8 mouse cellular contexts compared by ENCODE assay signal in the genomic region with DNA sequence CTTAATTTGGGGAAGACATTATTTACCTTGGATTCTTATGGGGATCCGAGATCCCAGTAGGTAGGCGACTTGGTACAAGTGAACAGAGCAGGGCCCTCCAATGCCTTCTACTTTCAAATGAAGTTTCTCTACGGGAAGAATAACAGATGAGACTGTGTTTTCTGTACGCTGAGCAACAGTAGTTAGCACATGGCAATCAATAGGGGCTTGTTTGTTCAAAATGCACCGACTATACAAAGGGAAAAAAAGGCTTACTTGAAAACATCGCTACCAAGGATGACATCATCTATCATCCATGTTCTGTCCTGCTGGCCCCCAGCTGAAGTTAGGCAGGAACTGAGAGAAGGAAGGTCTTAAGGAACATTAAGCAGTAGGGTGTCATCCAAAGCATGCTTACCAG. TPM values are rescaled to one million over a fixed set of nuclear protein-coding genes. Genes with fewer than 3 reads are reported as not detected.
DNase-seq lines count a peak whose midpoint lies in the region; ATAC-seq and TF ChIP-seq lines count a peak whose summit lies in the region.

Selenop (plus strand) TSS at position 301 of the 400 bp plus-strand sequence.

- TF ChIP-seq POLR2A in cerebellum, adult 2 months (IDR thresholded peaks at IDR 0.05; ENCODE audit: borderline replicate concordance, insufficient read depth, low read length), result no peak

- no peak within 1 kb of the TSS for H3K4me2 ChIP-seq in hindbrain, embryonic 16.5 days (ENCODE audit: low read length)
- H3K4me2 ChIP-seq in liver, postnatal 0 days (ENCODE audit: low read depth, low read length), result peak within 1 kb of the TSS; percentile 50

- H3K4me3 ChIP-seq in cerebellum, adult 2 months (replicated peaks; ENCODE audit: insufficient read depth, low read depth, low read length), result no peak within 1 kb of the TSS
- H3K4me3 ChIP-seq in hindbrain, embryonic 16.5 days (ENCODE audit: low read length), result no peak within 1 kb of the TSS
- H3K4me3 ChIP-seq in liver, postnatal 0 days (ENCODE audit: low read depth, low read length), result no peak within 1 kb of the TSS

- H3K36me3 ChIP-seq in hindbrain, embryonic 16.5 days (ENCODE audit: control insufficient read depth, insufficient read depth, low read length), result no peaks in the 10 kb centered on the region
- H3K36me3 ChIP-seq in liver, postnatal 0 days (replicated peaks; ENCODE audit: insufficient read depth, low read length), result no peaks in the 10 kb centered on the region

- no peak for ATAC-seq in hindbrain, embryonic 16.5 days
- ATAC-seq in liver, postnatal 0 days, result peak; percentile 24; the same call in 1 of the 2 replicates

- no peak for TF ChIP-seq EP300 in liver, postnatal 0 days (IDR thresholded peaks at IDR 0.05; ENCODE audit: low read depth)

- H3K4me1 ChIP-seq in cerebellum, adult 2 months (ENCODE audit: control insufficient read depth, insufficient read depth, low read length), result no peaks in the 10 kb centered on the region
- no peaks in the 10 kb centered on the region; the same call in 1 of the 2 replicates for H3K4me1 ChIP-seq in hindbrain, embryonic 16.5 days (ENCODE audit: control insufficient read depth, insufficient read depth, low read depth, low read length)
- H3K4me1 ChIP-seq in liver, postnatal 0 days (ENCODE audit: insufficient read depth), result peaks cover 20% of the 10 kb centered on the region

- no peak for DNase-seq in cerebellum, adult 2 months
- no peak for DNase-seq in cerebellum, postnatal 10 days
- DNase-seq in adrenal gland, postnatal 25 days, result no peak
- no peak for DNase-seq in gastrocnemius, postnatal 10 days
- DNase-seq in liver, postnatal 0 days, result no peak
- no peak for DNase-seq in c-Kit-positive CD71-positive TER-119-positive erythroid progenitor cells, embryonic 14.5 days (ENCODE audit: low spot score)
- no peak for DNase-seq in MN1 (ENCODE audit: low spot score)

- H3K27ac ChIP-seq in cerebellum, adult 2 months (ENCODE audit: insufficient read depth, low read length), result no peak within 1 kb of the TSS
- H3K27ac ChIP-seq in hindbrain, embryonic 16.5 days (ENCODE audit: low read depth, low read length), result no peak within 1 kb of the TSS
- H3K27ac ChIP-seq in liver, postnatal 0 days (ENCODE audit: low read depth), result peak within 1 kb of the TSS; percentile 84

- no peak for TF ChIP-seq CTCF in cerebellum, adult 2 months (IDR thresholded peaks at IDR 0.05; ENCODE audit: borderline replicate concordance, insufficient read depth, low read depth, low read length)
- TF ChIP-seq CTCF in liver, postnatal 0 days (IDR thresholded peaks at IDR 0.05; ENCODE audit: low read depth), result no peak

- H3K9me3 ChIP-seq in hindbrain, embryonic 16.5 days (ENCODE audit: control insufficient read depth, low read length), result no peaks in the 10 kb centered on the region
- H3K9me3 ChIP-seq in liver, postnatal 0 days (ENCODE audit: low read length), result no peaks in the 10 kb centered on the region

- no peak within 1 kb of the TSS for H3K9ac ChIP-seq in hindbrain, embryonic 16.5 days (ENCODE audit: low read depth, low read length)
- H3K9ac ChIP-seq in liver, postnatal 0 days (replicated peaks), result no peak within 1 kb of the TSS

- WGBS in cerebellum, adult 2 months, result 85% methylated on average over 6 of the region's 6 CpGs
- 79% methylated on average over 6 of the region's 6 CpGs for WGBS in hindbrain, embryonic 16.5 days
- 58% methylated on average over 6 of the region's 6 CpGs for whole genome bisulfite sequencing in liver, postnatal 0 days (ENCODE audit: insufficient replicate concordance)

- H3K27me3 ChIP-seq in cerebellum, adult 2 months (ENCODE audit: control insufficient read depth, insufficient read depth, low read length), result no peaks in the 10 kb centered on the region
- no peaks in the 10 kb centered on the region for H3K27me3 ChIP-seq in hindbrain, embryonic 16.5 days (replicated peaks; ENCODE audit: control insufficient read depth, insufficient read depth, low read length)
- no peaks in the 10 kb centered on the region for H3K27me3 ChIP-seq in liver, postnatal 0 days (ENCODE audit: insufficient read depth, low read length)

RNA-seq across cellular contexts. Expression of gene Selenop, which starts in this region (rescaled TPM):
- polyA plus RNA-seq in cerebellum, adult 2 months (2012; rRNA removed), result 283 and 313 TPM in 2 replicates
- total RNA-seq in adrenal gland, postnatal 25 days (2021), result 286 and 299 TPM in 2 replicates
- 100 to 1,000 TPM; 192 to 212 TPM for total RNA-seq in gastrocnemius, postnatal 10 days (2021)
- polyA plus RNA-seq in hindbrain, embryonic 16.5 days (2015; fragmentation: Nextera tagmentation; extraction: Ambion mirVana), result 148 and 166 TPM in 2 replicates
- 4,176 and 4,221 TPM in 2 replicates for polyA plus RNA-seq in liver, postnatal 0 days (2015; fragmentation: Nextera tagmentation; extraction: Ambion mirVana)

Comparison
In these comparisons a context has a peak if more than half of its experiments do, and no peak if none do; other contexts are left out.
1. RNA of gene Selenop (polyA plus RNA-seq): 4,176 to 4,221 TPM in liver, postnatal 0 days; 283 to 313 TPM in cerebellum, adult 2 months and 148 to 166 TPM in hindbrain, embryonic 16.5 days; every median in the first group is over 10 times any median in the second.